Mouse (Mus musculus) liver (tissue): ENCODE measurements around the gene Pifo.

Experiments used
- DNase-seq: peaks from one replicate; pipeline ENCODE4 v3.0.0-alpha.2; 2020; ENCODE audit warnings: mixed read lengths

Pifo gene

DNA sequence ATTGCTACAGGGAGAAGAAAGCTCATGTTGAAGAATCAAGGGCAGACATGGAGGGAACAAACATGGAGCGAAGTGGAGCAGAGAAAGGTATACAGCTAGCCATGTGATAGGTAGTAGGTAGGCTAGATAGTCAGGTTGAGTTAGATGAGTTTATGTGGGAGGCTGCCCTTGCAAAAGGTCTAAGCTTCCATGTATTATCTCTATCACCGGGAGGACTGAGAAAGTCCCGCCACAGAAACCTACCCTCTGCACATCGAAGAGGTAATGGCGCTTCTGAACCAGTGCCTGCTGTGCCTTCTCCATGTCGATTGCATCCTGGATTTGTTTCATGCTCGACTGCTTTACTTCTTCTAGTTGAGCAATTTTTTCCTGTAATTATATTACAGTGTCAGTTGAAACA is 63.1 kb downstream of the Pifo start:
- no peak for DNase-seq
